Mouse (Mus musculus): ENCODE measurements around the gene Ruvbl2. TPM values are rescaled to one million over a fixed set of nuclear protein-coding genes. Genes with fewer than 3 reads are reported as not detected.
A peak's percentile ranks its signal among the peaks of the same experiment; 100 is the strongest.
"Not testable (repeated sequence)": the region's sequence is repeated elsewhere in the genome, so short reads cannot be mapped to it uniquely, and the experiment has no call there.

The Ruvbl2 gene
- polyA plus RNA-seq, 1 experiment from 2014 or later = 111 TPM

DNA sequence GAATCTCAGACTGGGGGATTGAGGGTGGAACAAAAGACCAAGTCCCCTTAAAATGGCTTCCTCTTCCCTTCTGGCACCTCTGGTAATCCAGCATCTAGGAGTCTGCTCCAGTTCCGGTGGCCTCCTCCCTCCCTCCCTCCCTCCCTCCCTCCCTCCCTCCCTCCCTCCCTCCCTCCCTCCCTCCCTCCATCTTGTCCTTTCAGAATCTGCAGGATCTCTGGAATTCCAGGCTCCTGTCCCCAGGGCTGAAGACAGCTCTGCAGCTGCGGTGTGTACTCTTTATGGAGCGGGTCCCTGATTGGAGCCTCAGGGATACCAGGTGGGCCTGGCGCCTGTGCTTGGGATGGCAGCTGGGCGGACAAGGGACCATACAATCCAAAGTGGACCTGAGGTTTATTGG is 23.4 kb upstream of the Ruvbl2 start:
- peaks cover 86% of the 10 kb centered on the region for H3K4me1 ChIP-seq (replicated peaks)
- ATAC-seq (ENCODE audit: low read depth) (peak; percentile 10), DNase-seq (no peak)
- H3K9me3 ChIP-seq (replicated peaks) = no peaks in the 10 kb centered on the region
- 71% methylated on average over 5 of the region's 5 CpGs for whole genome bisulfite sequencing (ENCODE audit: insufficient replicate concordance)
- peaks cover 63% of the 10 kb centered on the region for H3K36me3 ChIP-seq
- no peaks in the 10 kb centered on the region for H3K27me3 ChIP-seq
- peak overlapping the region; percentile 78 for H3K4me3 ChIP-seq (replicated peaks)
- peak overlapping the region; percentile 98 for H3K27ac ChIP-seq
- peak overlapping the region; percentile 81 for H3K4me2 ChIP-seq
- peak overlapping the region; percentile 81 for H3K9ac ChIP-seq

DNA sequence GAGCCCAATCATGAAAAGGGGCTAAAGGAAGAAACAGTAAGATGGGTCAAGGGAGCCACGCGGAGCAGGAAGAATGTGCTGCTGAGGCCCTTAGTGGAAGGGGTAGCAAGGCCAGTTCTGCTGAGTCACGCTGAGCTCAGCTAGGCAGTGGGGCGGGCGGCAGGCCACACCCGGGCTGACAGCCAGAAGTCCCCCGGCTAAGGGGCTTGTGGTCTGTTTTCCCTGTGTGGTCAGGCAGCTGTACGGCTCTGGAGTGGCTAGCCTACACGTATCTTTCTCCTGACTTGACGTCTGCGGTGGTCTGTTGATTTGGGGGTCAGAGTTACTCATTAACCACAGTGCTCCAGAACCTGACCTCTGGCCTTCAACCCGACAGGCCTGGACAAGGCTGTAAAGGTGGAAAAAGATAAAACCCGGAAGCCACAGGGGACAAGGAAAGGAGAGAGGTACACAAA is 23.0 kb upstream of the Ruvbl2 start:
- peak; percentile 75 for ATAC-seq (ENCODE audit: low read depth)
- Histone ChIP-seq H3K27ac (peak overlapping the region; percentile 98), H3K9ac (peak overlapping the region; percentile 81), H3K4me1 (replicated peaks) (peaks cover 86% of the 10 kb centered on the region), H3K4me2 (peak overlapping the region; percentile 81), H3K4me3 (replicated peaks) (peak overlapping the region; percentile 78), H3K9me3 (replicated peaks) (no peaks in the 10 kb centered on the region), H3K36me3 (peaks cover 63% of the 10 kb centered on the region), H3K27me3 (no peaks in the 10 kb centered on the region)
- 1% methylated on average over 13 of the region's 13 CpGs for whole genome bisulfite sequencing (ENCODE audit: insufficient replicate concordance)
- DNase-seq = peak; percentile 86

DNA sequence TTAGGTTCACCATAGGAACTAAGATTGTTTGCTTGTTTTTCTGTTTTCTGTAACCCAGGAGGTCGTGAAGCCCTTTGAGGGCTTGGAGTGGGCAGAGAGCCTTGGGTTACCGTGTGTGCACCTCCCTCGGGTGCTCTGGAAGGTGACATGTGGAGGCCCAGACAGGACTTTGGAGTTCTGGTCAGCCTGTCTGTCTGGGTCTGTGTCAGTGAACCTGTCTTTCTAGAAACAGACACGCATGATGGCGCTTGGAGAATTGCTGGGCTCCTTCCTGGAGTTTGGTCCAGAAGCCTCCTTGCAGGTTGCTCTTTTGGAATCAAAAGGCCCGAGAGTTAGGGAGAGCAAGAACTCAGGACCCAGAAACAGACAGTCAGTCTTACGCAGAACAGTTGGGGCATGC is 22.5 kb upstream of the Ruvbl2 start:
- Histone ChIP-seq H3K27ac (peak overlapping the region; percentile 98), H3K4me3 (replicated peaks) (peak overlapping the region; percentile 78), H3K9ac (peak overlapping the region; percentile 81), H3K27me3 (no peaks in the 10 kb centered on the region), H3K4me1 (replicated peaks) (peaks cover 81% of the 10 kb centered on the region), H3K9me3 (replicated peaks) (no peaks in the 10 kb centered on the region), H3K36me3 (peaks cover 64% of the 10 kb centered on the region), H3K4me2 (peak overlapping the region; percentile 81)
- DNase-seq (no peak), ATAC-seq (ENCODE audit: low read depth) (no peak)
- WGBS (ENCODE audit: insufficient replicate concordance) = 34% methylated on average over 7 of the region's 7 CpGs

DNA sequence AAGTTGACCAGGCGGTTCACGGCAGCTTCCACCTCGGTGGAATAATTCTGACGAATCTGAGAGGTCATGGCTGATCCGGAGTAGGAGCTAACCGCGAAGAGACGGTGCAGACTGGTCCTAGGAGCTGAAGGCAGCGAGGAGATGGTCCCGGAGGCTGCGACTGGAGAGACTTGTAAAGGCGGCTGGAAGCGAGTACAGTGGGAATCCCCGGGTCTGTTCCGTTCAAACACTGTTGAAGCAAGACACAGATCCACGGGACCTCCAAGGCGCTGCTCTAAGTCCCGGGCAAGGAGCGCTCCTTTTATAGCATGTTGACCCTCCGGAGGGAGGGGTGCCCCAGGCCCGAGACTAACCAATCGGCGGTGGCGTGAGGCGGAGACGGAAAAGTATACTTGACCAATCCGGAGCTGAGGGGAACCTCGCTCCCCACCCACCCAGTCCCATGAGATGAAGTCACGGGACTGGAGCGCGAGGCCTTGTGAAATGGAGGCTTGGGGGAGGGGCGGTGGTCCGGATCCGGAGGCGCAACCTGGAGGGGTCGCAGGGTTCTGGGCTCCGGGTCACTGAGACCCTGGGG is 21.8 kb upstream of the Ruvbl2 start, which contains the start of gene Ftl1:
TSS of gene Ftl1 (minus strand) at position 321 of the 577 bp plus-strand sequence.
- peak within 1 kb of the TSS; percentile 98 for H3K27ac ChIP-seq
- H3K9me3 ChIP-seq (replicated peaks); H3K27me3 ChIP-seq: not testable (repeated sequence)
- under 1% methylated on average over 33 of the region's 37 CpGs for WGBS (ENCODE audit: insufficient replicate concordance)
- peak; percentile 86 for ATAC-seq (ENCODE audit: low read depth)
- peak within 1 kb of the TSS; percentile 78 for H3K4me3 ChIP-seq (replicated peaks)
- peaks cover 73% of the 10 kb centered on the region for H3K4me1 ChIP-seq (replicated peaks)
- peak; percentile 96 for DNase-seq
- peaks cover 64% of the 10 kb centered on the region for H3K36me3 ChIP-seq
- H3K9ac ChIP-seq = peak within 1 kb of the TSS; percentile 95
- H3K4me2 ChIP-seq = peak within 1 kb of the TSS; percentile 81

- Histone ChIP-seq H3K4me2 (peak overlapping the region; percentile 81), H3K4me3 (replicated peaks) (peak overlapping the region; percentile 78), H3K9me3 (replicated peaks) (no peaks in the 10 kb centered on the region), H3K9ac (peak overlapping the region; percentile 95), H3K36me3 (peaks cover 58% of the 10 kb centered on the region), H3K4me1 (replicated peaks) (peaks cover 67% of the 10 kb centered on the region), H3K27me3 (no peaks in the 10 kb centered on the region), H3K27ac (peak overlapping the region; percentile 98)
- DNase-seq (peak; percentile 61), ATAC-seq (ENCODE audit: low read depth) (peak; percentile 34)
- WGBS (ENCODE audit: insufficient replicate concordance) = under 1% methylated on average over 42 of the region's 43 CpGs
Measured at GRCm38 (mm10) chr7:45458748-45459563, 21.1 kb upstream of the Ruvbl2 start.

- DNase-seq = peak; percentile 63
Measured at GRCm38 (mm10) chr7:45457204-45458060, 19.5 kb upstream of the Ruvbl2 start.

GRCm38 (mm10) chr7:45456721-45457203 is 18.9 kb upstream of the Ruvbl2 start:
- DNase-seq = no peak
- Histone ChIP-seq H3K4me3 (replicated peaks) (peak overlapping the region; percentile 78), H3K9me3 (replicated peaks) (no peaks in the 10 kb centered on the region), H3K9ac (peak overlapping the region; percentile 95), H3K36me3 (peaks cover 42% of the 10 kb centered on the region), H3K27me3 (no peaks in the 10 kb centered on the region), H3K27ac (peak overlapping the region; percentile 98), H3K4me2 (peak overlapping the region; percentile 81), H3K4me1 (replicated peaks) (peaks cover 53% of the 10 kb centered on the region)
- ATAC-seq (ENCODE audit: low read depth) = no peak
- 42% methylated on average over 9 of the region's 9 CpGs for WGBS (ENCODE audit: insufficient replicate concordance)

More at GRCm38 (mm10) chr7:45457204-45458060, 19.5 kb upstream of the Ruvbl2 start:
- peak overlapping the region; percentile 81 for H3K4me2 ChIP-seq
- H3K27ac ChIP-seq = peak overlapping the region; percentile 98
- H3K36me3 ChIP-seq = peaks cover 47% of the 10 kb centered on the region
- H3K27me3 ChIP-seq = no peaks in the 10 kb centered on the region
- H3K4me3 ChIP-seq (replicated peaks) = peak overlapping the region; percentile 78
- 44% methylated on average over 10 of the region's 10 CpGs for WGBS (ENCODE audit: insufficient replicate concordance)
- ATAC-seq (ENCODE audit: low read depth) = peak; percentile 19
- H3K9me3 ChIP-seq (replicated peaks) = no peaks in the 10 kb centered on the region
- H3K9ac ChIP-seq = peak overlapping the region; percentile 95
- peaks cover 53% of the 10 kb centered on the region for H3K4me1 ChIP-seq (replicated peaks)

- peak overlapping the region; percentile 98 for H3K27ac ChIP-seq
Measured at GRCm38 (mm10) chr7:45455932-45456696, 18.2 kb upstream of the Ruvbl2 start.

GRCm38 (mm10) chr7:45454971-45455370 is 17.1 kb upstream of the Ruvbl2 start:
- ATAC-seq (ENCODE audit: low read depth) (no peak), DNase-seq (no peak)
- 89% methylated on average over 15 of the region's 15 CpGs for WGBS (ENCODE audit: insufficient replicate concordance)
- Histone ChIP-seq H3K4me2 (no peak overlapping the region), H3K27ac (0 out of 2 replicates have a peak overlapping the region, but pooled peaks have one; percentile 98), H3K9ac (no peak overlapping the region), H3K27me3 (no peaks in the 10 kb centered on the region), H3K4me3 (replicated peaks) (no peak overlapping the region), H3K36me3 (peaks cover 38% of the 10 kb centered on the region), H3K9me3 (replicated peaks) (no peaks in the 10 kb centered on the region), H3K4me1 (replicated peaks) (peaks cover 44% of the 10 kb centered on the region)

More at GRCm38 (mm10) chr7:45455932-45456696, 18.2 kb upstream of the Ruvbl2 start:
- DNase-seq (no peak), ATAC-seq (ENCODE audit: low read depth) (no peak)
- H3K27me3 ChIP-seq = no peaks in the 10 kb centered on the region
- no peaks in the 10 kb centered on the region for H3K9me3 ChIP-seq (replicated peaks)
- H3K4me3 ChIP-seq (replicated peaks) = peak overlapping the region; percentile 78; the same call in 1 of the 2 replicates
- WGBS (ENCODE audit: insufficient replicate concordance) = 78% methylated on average over 13 of the region's 13 CpGs
- H3K4me2 ChIP-seq = peak overlapping the region; percentile 23; the same call in 1 of the 2 replicates
- H3K4me1 ChIP-seq (replicated peaks) = peaks cover 53% of the 10 kb centered on the region
- no peak overlapping the region for H3K9ac ChIP-seq
- peaks cover 38% of the 10 kb centered on the region for H3K36me3 ChIP-seq

DNA sequence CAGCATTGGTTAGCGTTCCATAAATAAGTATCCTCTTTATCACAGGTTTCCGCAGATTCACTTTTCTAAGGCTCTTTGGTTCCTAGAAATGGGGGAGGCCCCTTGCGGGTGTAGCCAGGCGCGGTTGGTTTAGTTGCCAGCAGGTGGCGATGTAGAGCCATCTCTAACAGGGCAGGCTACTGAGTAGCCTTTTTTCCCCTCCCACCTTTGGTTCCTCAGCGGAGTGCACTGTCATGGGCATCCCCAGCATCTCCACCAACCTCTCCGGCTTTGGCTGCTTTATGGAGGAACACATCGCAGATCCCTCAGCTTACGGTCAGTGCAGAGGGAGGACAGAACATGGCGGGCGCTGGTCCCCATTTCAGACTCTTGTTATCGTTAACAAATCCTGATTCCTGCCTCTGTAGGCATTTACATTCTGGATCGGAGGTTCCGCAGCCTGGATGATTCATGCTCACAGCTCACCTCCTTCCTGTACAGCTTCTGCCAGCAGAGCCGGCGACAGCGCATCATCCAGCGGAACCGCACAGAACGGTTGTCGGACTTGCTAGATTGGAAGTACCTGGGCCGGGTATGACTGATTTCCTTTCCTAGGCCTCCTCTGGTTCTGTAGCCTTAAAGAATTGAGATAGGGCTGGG is 13.6 kb upstream of the Ruvbl2 start:
- 53% methylated on average over 23 of the region's 23 CpGs for WGBS (ENCODE audit: insufficient replicate concordance)
- Histone ChIP-seq H3K4me1 (replicated peaks) (peaks cover 34% of the 10 kb centered on the region), H3K4me3 (replicated peaks) (no peak overlapping the region), H3K9me3 (replicated peaks) (no peaks in the 10 kb centered on the region), H3K36me3 (peaks cover 19% of the 10 kb centered on the region; the same call in 1 of the 2 replicates), H3K4me2 (peak overlapping the region; percentile 26; the same call in 1 of the 2 replicates), H3K9ac (0 out of 2 replicates have a peak overlapping the region, but pooled peaks have one; percentile 11), H3K27ac (no peak overlapping the region), H3K27me3 (no peaks in the 10 kb centered on the region)
- peak; percentile 80 for ATAC-seq (ENCODE audit: low read depth)
- peak; percentile 78 for DNase-seq
